Mouse (Mus musculus) kidney, postnatal 10 days (tissue): Measurements from ENCODE around the gene Terb1.

Experiments
- DNase-seq: peaks from one replicate; pipeline ENCODE4 v3.0.0; 2021; ENCODE audit warnings: mixed read lengths

Gene Terb1

DNA sequence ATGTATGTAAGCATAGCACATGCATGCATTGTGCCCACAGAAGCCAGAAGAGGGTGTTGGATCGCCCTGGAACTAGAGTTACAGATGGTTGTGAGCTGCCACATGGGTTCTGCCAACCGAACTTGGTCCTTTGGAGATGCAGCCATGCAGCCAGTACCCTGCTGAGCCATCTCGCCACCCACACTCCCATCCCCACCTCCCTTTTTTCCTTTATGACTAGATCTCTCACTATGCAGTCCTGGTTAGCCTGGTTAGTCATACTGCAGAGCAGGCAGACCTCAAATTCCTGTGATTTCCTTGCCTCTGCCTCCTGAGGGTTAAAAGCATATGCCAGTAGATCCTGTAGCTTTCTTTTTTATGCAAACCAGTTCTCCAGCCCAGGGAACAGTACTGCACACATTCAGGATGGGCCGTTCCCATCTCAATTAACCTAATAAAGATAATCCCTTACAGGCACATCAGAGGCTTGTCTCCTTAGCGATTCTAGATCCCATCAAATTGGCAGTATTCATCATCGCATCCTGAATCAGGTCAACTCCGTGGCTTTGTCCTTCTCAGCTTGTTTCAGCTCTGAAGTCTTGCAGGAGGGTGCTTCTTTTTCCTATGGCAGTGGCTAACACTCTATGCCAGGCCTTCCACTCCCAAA, 99.0 kb downstream of the Terb1 start:
- DNase-seq, result no peak

DNA sequence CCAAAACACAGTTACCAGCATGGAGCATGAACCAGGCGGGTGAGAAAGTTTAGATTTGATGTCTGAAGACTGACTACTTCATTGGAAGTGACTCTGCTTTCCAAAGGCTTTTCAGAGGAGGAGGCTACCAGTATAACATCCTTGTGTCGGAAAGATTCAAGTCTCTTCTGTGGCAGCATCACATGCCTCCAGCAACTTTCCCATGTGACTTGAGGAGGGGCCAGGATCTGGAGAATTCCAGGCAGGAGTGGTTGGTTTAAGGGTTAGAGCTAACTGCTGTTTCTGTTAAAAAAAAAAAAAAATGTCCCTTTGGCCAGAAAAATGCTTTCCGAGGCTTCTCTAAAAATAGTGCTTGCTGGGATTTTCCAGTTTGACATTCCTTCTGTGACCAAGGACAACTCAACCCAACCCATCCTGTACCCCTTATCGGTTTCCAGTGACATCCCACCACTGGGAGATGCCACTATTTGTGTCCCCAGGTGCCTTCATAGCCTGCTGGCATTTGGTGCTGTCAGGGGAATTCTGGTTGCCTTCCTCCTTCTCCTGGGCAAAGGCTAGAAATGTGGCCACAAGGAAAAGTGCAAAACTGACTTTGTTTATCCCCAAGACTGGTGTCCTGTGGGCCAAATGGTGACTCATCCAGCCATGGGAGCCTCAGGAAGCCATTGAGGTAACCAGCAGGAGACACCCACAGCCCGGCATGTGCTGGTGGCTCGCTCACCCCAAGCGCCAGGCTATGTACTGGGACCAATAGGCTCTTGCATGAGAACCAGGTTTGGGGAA, 101.2 kb downstream of the Terb1 start:
- no peak for DNase-seq

DNA sequence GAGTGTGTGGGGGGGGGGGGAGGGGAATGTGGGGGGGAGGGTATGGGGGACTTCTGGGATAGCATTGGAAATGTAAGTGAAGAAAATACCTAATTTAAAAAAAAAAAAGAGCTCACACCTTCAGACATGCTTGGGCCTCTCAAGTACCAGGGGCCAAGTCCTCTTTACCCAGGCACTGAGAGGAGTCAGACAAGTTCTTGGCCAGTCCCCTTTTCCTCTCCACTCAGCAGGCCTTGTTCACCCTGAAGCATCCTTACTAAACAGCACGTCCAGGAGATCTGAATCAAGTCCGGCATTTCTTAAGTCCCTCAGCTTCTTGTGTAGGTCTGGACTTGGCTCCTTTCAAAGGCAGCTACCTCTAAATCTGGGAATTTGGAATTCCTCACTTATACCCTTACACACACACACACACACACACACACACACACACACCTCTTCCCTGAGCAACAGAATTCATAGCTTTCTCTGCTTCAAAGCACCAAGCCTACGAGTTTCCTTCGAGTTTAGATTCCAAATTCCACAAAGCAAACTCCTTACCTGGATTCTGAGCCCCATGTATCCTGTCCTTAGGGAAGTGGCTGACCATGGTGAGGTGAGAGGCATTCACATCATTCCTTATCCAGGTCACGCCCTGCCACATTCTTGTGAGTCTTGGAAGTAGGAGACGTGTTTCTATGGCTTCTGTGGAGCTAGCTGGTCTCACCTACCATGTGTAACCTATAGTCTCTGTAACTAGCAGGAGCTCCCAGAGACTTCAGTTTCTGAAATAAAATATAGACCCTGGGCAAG, 103.2 kb downstream of the Terb1 start:
- DNase-seq, result no peak

DNA sequence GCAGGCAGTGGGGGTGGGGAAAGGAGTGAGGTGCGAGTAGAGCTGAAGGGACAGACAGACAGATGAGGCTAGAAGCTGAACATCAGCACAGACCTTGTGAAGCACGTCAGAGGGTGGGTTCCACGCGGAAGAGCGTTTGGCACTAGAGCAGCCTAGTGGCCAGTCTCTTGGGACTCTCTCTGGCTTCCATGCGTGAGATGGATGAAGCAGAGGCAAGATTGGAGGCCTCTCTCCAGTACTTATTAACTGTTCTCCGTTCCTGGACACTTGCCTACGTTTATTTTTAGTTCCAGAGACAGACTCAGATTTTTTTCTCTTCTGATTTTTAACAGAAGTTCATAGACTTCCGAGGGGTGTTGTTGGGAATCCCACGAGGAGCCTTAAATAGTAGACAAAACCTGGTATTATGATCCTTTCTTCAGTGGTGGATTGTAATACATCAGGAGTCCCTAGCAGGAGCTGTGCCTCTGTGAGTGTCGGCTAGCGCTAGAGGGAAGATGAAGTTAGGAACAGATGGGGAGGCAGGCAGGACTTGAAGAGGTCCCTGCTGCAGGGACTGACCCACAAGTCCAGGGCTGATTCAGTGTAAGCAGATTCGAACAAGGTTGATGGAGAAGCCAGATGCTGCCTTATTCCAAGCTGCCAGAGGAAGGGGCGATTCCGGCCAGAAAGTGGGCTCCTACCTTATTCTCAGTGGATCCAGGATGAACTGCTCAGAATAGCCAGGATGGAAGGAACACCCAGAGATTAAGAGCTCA, 104.1 kb downstream of the Terb1 start:
- DNase-seq, result peak; percentile 48

DNA sequence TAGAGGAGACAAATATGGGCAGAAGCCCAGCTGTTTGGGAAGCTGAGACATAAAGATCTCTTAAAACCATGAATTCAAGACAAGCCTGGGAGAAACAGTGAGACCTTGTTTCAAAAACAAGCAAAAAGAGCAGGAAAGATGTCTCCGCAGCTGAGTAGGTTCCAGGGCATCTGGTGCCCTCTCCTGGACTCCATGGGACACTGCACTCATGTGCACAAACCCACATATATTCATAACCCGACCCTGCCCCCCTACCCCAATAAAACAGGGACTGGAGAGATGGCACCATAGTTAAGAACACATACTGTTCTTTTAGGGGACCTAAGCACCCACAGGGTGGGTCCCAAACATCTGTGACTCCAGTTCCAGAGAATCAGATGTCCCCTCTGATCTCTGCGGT, 106.1 kb downstream of the Terb1 start:
- DNase-seq, result no peak
